Mouse (Mus musculus) embryonic facial prominence, embryonic 14.5 days (tissue): ENCODE results near the gene Fkbp5. TPM values are rescaled to one million over a fixed set of nuclear protein-coding genes. Genes with fewer than 3 reads are reported as not detected.
A peak's percentile ranks its signal among the peaks of the same experiment; 100 is the strongest.

Experiments
- ATAC-seq: fragments of 200-750 bp; cut with Nextera tagmentation; 2 replicates; pipeline ENCODE4 v1.8.0; 2017; ENCODE audit warnings: low read depth, moderate number of reproducible peaks, moderate TSS enrichment
- DNase-seq: peaks from one replicate; pipeline ENCODE4 v3.0.0-alpha.2; 2015; ENCODE audit warnings: low spot score
- H3K27ac ChIP-seq: fragments of 300-500 bp; sonication (generic); replicated peaks from 2 replicates; pipeline ENCODE4 v1.5.1; 2014; ENCODE audit warnings: low read depth, mild to moderate bottlenecking, low read length, moderate library complexity
- H3K27me3 ChIP-seq: fragments of 300-500 bp; sonication (generic); replicated peaks from 2 replicates; pipeline ENCODE4 v1.6.1; 2014; ENCODE audit warnings: low read length; ENCODE audit not compliant: control insufficient read depth, insufficient read depth
- H3K36me3 ChIP-seq: fragments of 300-500 bp; sonication (generic); 2 replicates; pipeline ENCODE4 v1.6.1; 2014; ENCODE audit warnings: low read length, mixed read lengths; ENCODE audit not compliant: control insufficient read depth, insufficient read depth
- H3K4me1 ChIP-seq: fragments of 300-500 bp; sonication (generic); 2 replicates; pipeline ENCODE4 v1.6.1; 2014; ENCODE audit warnings: antibody characterized with exemption, low read length; ENCODE audit not compliant: control insufficient read depth, insufficient read depth
- H3K4me2 ChIP-seq: fragments of 300-500 bp; sonication (generic); 2 replicates; pipeline ENCODE4 v1.6.1; 2014; ENCODE audit warnings: low read depth, mild to moderate bottlenecking, low read length, moderate library complexity, mixed read lengths
- H3K4me3 ChIP-seq: fragments of 300-500 bp; sonication (generic); 2 replicates; pipeline ENCODE4 v1.5.1; 2014; ENCODE audit warnings: low read depth, mild to moderate bottlenecking, low read length
- H3K9ac ChIP-seq: fragments of 300-500 bp; sonication (generic); 2 replicates; pipeline ENCODE4 v1.6.1; 2014; ENCODE audit warnings: low read depth, mild to moderate bottlenecking, low read length, moderate library complexity, mixed read lengths
- H3K9me3 ChIP-seq: fragments of 300-500 bp; sonication (generic); 2 replicates; pipeline ENCODE4 v1.6.1; 2016; ENCODE audit warnings: low read length; ENCODE audit not compliant: control insufficient read depth
- WGBS: fragments of 180-500 bp; shearing (Covaris S2); extraction: QIAGEN DNeasy Blood & Tissue Kit; methylation state at CpG from one replicate; pipeline ENCODE4 v1.1.7; 2014; 5-methylcytosine and 5-hydroxymethylcytosine counted together
- polyA plus RNA-seq: library from polyadenylated mRNA; unstranded; fragments of >200 nt; fragmentation: Nextera tagmentation; extraction: Ambion mirVana; gene quantifications from 2 replicates; pipeline ENCODE4 v1.2.1, GENCODE M21; 2014

Fkbp5 gene
- polyA plus RNA-seq, 1 experiment from 2014 or later = 11.7 TPM

DNA sequence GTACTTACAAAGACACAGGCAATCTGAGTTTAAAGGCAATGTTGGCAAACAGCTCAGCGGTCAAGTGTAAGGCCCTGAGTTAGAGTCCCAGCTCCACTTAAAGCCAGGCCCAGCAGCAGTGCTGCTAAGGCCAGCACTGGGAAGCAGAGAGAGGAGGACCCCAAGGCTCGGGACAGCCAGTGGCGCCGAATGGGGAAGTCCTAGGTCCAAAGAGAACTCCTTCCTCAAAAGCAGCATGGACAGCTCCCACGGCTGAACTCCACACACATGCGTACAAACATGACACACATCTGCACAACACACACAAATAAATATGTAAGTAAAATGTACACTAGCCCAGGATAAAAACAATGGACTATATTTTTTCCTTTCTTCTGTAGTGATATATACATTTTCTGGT is 84.3 kb downstream of the Fkbp5 start:
- no peak for ATAC-seq
- no peak overlapping the region for H3K4me2 ChIP-seq
- no peak overlapping the region for H3K9ac ChIP-seq
- DNase-seq = no peak
- no peaks in the 10 kb centered on the region for H3K4me1 ChIP-seq
- H3K36me3 ChIP-seq = 0 out of 2 replicates have a peak, but pooled peaks cover 4% of the 10 kb centered on the region
- H3K27ac ChIP-seq = no peak overlapping the region
- no peaks in the 10 kb centered on the region for H3K9me3 ChIP-seq
- 85% methylated on average over 6 of the region's 6 CpGs for WGBS
- H3K4me3 ChIP-seq = no peak overlapping the region
- H3K27me3 ChIP-seq = no peaks in the 10 kb centered on the region

DNA sequence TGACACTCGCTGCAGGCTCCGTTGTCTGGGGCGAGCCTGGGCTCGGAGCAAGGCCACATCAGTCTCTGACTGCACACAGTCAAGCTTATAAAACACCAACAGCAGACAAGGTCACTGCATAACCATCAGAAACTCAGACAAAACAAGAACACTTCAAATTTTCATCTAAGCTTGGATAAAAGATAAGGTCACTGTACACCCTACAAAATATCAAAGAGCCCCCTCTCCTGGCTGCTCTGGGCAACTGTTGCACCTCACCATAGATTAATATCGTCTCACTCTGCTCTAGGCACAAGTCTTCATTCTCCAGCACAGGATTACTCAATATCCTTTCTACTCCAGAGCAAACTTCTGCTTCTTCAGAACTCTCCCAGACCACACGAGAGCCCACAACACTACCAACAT is 85.4 kb downstream of the Fkbp5 start:
- no peak for DNase-seq
- Histone ChIP-seq H3K36me3 (peaks cover 14% of the 10 kb centered on the region; the same call in 1 of the 2 replicates), H3K9me3 (no peaks in the 10 kb centered on the region), H3K27ac (no peak overlapping the region; the same call in 1 of the 2 replicates), H3K9ac (no peak overlapping the region), H3K4me2 (no peak overlapping the region), H3K4me1 (no peaks in the 10 kb centered on the region), H3K27me3 (no peaks in the 10 kb centered on the region), H3K4me3 (no peak overlapping the region)
- ATAC-seq = no peak
- WGBS = 68% methylated on average over 6 of the region's 6 CpGs

DNA sequence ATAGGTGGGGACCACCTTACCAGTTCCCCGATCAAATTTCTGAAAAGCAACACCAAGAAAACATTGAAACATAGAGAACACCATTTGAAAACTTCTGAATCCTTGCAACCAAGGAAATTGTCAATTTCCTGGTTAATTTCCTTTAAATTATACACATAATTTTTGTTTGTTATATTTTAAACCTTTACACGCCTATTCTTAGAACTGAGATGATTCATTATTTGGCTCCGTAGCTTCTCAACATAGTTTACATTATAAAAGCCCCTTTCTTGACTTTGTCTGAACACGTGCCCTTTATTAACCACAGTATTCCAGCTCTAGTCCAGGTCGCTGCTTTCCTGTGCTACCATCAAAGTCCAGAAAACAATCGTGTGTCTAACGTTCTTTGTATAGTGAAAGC is 86.3 kb downstream of the Fkbp5 start:
- Histone ChIP-seq H3K36me3 (peaks cover 19% of the 10 kb centered on the region; the same call in 1 of the 2 replicates), H3K4me1 (no peaks in the 10 kb centered on the region), H3K9ac (no peak overlapping the region), H3K4me2 (no peak overlapping the region), H3K4me3 (no peak overlapping the region), H3K27me3 (no peaks in the 10 kb centered on the region), H3K9me3 (no peaks in the 10 kb centered on the region), H3K27ac (no peak overlapping the region)
- DNase-seq (no peak), ATAC-seq (no peak)
- 57% methylated on average over 7 of the region's 7 CpGs for WGBS

- H3K4me1 ChIP-seq = no peaks in the 10 kb centered on the region
- no peak overlapping the region for H3K9ac ChIP-seq
- H3K27ac ChIP-seq = no peak overlapping the region
- no peaks in the 10 kb centered on the region for H3K9me3 ChIP-seq
- DNase-seq (no peak), ATAC-seq (no peak)
- WGBS = 71% methylated on average over 15 of the region's 15 CpGs
- H3K4me3 ChIP-seq = no peak overlapping the region
- no peak overlapping the region for H3K4me2 ChIP-seq
- H3K27me3 ChIP-seq = no peaks in the 10 kb centered on the region
- peaks cover 19% of the 10 kb centered on the region; the same call in 1 of the 2 replicates for H3K36me3 ChIP-seq
Measured at GRCm38 (mm10) chr17:28428474-28429258, 88.7 kb downstream of the Fkbp5 start.

DNA sequence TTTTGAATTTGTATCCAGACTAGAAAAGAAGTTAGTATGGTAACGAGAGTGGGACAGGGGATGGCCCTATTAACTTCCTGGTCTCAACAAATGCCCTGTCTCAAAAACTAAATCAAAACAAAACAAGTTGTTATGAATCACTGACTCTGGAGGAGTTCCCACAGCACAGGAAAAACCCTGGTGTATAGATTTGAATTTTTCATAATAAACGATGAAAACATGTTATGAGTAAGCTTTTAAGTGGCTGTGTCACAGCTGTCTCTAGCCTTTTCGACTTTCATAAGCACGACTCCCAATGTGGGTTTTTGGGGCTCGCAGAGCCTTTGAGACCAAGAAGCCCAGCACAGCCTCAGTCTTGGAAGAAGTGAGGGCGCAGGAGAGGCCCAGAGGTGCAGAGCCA is 89.7 kb downstream of the Fkbp5 start:
- DNase-seq (no peak), ATAC-seq (no peak)
- H3K9me3 ChIP-seq = no peaks in the 10 kb centered on the region
- no peak overlapping the region for H3K4me3 ChIP-seq
- peaks cover 19% of the 10 kb centered on the region; the same call in 1 of the 2 replicates for H3K36me3 ChIP-seq
- no peak overlapping the region for H3K4me2 ChIP-seq
- H3K4me1 ChIP-seq = no peaks in the 10 kb centered on the region
- no peaks in the 10 kb centered on the region for H3K27me3 ChIP-seq
- no peak overlapping the region for H3K27ac ChIP-seq
- no peak overlapping the region for H3K9ac ChIP-seq
- WGBS = 84% methylated on average over 6 of the region's 6 CpGs

DNA sequence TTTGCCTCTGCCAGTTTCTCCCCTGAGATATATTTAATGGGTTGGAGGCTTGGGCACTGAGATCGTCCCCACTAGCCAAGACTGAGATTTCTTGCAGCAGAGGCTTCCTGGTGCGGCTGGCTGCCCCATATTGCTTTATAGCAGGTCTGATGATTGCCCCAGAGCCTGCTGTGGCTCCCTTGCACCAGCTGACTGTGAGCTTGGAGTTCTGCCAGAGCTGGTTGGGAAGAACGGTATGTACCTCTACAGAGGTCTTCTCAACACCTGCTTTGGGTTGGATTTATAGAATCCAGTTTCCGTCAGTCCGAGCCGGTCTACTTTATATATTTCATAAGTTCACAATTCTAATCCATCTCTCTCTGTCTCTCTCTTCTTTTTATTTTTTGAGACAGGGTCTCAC is 93.0 kb downstream of the Fkbp5 start:
- H3K27ac ChIP-seq = no peak overlapping the region
- 68% methylated on average over 6 of the region's 6 CpGs for WGBS
- no peak overlapping the region for H3K4me3 ChIP-seq
- DNase-seq (no peak), ATAC-seq (no peak)
- no peak overlapping the region for H3K9ac ChIP-seq
- peaks cover 19% of the 10 kb centered on the region; the same call in 1 of the 2 replicates for H3K36me3 ChIP-seq
- H3K27me3 ChIP-seq = no peaks in the 10 kb centered on the region
- H3K9me3 ChIP-seq = no peaks in the 10 kb centered on the region
- H3K4me2 ChIP-seq = no peak overlapping the region
- H3K4me1 ChIP-seq = peaks cover 6% of the 10 kb centered on the region

DNA sequence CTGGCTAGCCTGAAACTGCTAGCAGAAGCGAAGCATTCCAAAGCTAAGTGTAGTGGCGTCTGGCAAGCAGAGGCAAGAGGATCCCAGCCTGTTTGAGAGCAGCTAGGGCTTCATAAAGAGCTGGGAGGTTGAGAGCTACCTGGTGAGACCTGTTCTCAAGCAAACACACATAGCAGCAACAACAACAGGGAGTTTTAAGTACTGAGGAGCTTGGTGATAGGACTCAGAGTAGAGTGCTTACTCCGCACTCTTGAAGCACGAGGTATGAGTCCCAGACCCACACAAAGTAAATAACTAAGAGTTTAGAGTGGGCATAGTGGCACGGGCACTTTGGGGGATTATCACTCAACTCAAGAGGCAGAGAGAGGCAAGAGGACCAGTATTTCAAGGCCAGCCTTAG is 96.3 kb downstream of the Fkbp5 start:
- Histone ChIP-seq H3K9ac (no peak overlapping the region), H3K4me1 (peaks cover 6% of the 10 kb centered on the region), H3K27me3 (no peaks in the 10 kb centered on the region), H3K4me2 (no peak overlapping the region), H3K9me3 (no peaks in the 10 kb centered on the region), H3K27ac (0 out of 2 replicates have a peak overlapping the region, but pooled peaks have one; percentile 61), H3K36me3 (no peaks in the 10 kb centered on the region), H3K4me3 (no peak overlapping the region)
- ATAC-seq (no peak), DNase-seq (no peak)
- WGBS = 77% methylated on average over 5 of the region's 5 CpGs

DNA sequence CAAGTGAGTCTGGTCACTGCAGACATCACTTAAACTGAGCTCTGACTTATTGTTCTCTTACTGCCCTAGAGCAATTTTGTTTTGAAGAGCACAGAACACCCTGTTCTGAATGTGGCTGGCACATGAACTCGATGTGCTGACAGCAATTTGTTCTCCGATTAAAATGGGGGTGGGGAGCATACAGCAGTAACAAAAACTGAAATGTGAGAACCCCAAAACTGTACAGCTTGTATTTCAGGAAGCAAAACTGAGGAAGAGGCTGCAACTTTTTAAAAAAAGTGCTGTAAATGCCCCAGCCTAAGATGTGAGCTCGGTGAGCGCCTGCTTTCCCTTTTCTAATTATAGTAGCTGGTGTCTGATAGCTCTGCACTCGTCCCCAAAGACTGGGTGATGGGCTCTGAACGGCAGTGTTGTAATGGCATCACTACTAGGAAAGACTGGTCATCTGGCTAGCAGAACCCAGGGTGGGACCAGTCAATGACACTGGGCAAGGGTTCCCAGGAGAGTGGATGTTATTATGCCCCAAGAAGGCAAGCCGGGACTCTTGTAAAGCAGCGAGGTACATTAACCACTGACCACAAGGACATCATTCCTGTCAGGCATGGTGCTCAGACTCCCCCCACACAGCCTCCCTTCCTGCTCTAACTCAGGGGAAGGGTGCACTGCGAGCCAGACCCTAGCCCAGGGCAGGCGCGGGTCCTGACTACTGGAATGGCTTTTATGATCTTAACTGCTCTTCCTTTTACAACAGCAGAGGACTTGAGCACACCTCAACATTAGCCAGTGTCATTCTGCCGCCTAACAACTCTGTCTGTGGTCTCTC is 96.9 kb downstream of the Fkbp5 start:
- Histone ChIP-seq H3K4me3 (no peak overlapping the region), H3K27me3 (no peaks in the 10 kb centered on the region), H3K9me3 (no peaks in the 10 kb centered on the region), H3K9ac (no peak overlapping the region), H3K4me1 (peaks cover 6% of the 10 kb centered on the region), H3K4me2 (0 out of 2 replicates have a peak overlapping the region, but pooled peaks have one; percentile 12), H3K27ac (peak overlapping the region; percentile 61), H3K36me3 (0 out of 2 replicates have a peak, but pooled peaks cover 2% of the 10 kb centered on the region)
- DNase-seq = peak; percentile 71
- WGBS = 41% methylated on average over 12 of the region's 12 CpGs
- ATAC-seq = peak; percentile 68
